Mouse (Mus musculus) forebrain, embryonic 16.5 days (tissue): ENCODE measurements around the gene Mfsd6. TPM values are rescaled to one million over a fixed set of nuclear protein-coding genes. Genes with fewer than 3 reads are reported as not detected.
"Not testable (repeated sequence)": the region's sequence is repeated elsewhere in the genome, so short reads cannot be mapped to it uniquely, and the experiment has no call there.

Experiments
- ATAC-seq: fragments of 200-750 bp; cut with Nextera tagmentation; 2 replicates; pipeline ENCODE4 v1.8.0; 2017; ENCODE audit warnings: mild to moderate bottlenecking, moderate library complexity
- H3K27ac ChIP-seq: fragments of 300-500 bp; sonication (generic); 2 replicates; pipeline ENCODE4 v1.5.1; 2014; ENCODE audit warnings: low read length, control low read depth
- H3K27me3 ChIP-seq: fragments of 300-500 bp; sonication (generic); replicated peaks from 2 replicates; pipeline ENCODE4 v1.6.1; 2014; ENCODE audit warnings: low read length; ENCODE audit not compliant: control insufficient read depth, insufficient read depth
- H3K36me3 ChIP-seq: fragments of 300-500 bp; sonication (generic); 2 replicates; pipeline ENCODE4 v1.6.1; 2014; ENCODE audit not compliant: control insufficient read depth, insufficient read depth
- H3K4me1 ChIP-seq: fragments of 300-500 bp; sonication (generic); replicated peaks from 2 replicates; pipeline ENCODE4 v1.6.1; 2014; ENCODE audit warnings: low read length; ENCODE audit not compliant: control insufficient read depth, insufficient read depth
- H3K4me2 ChIP-seq: fragments of 300-500 bp; sonication (generic); 2 replicates; pipeline ENCODE4 v1.6.1; 2014; ENCODE audit warnings: mild to moderate bottlenecking, low read length, control low read depth
- H3K4me3 ChIP-seq: fragments of 300-500 bp; sonication (generic); replicated peaks from 2 replicates; pipeline ENCODE4 v1.5.1; 2014; ENCODE audit warnings: mild to moderate bottlenecking, low read length, control low read depth
- H3K9ac ChIP-seq: fragments of 300-500 bp; sonication (generic); replicated peaks from 2 replicates; pipeline ENCODE4 v1.6.1; 2014; ENCODE audit warnings: low read depth, low read length, control low read depth
- H3K9me3 ChIP-seq: fragments of 300-500 bp; sonication (generic); 2 replicates; pipeline ENCODE4 v1.6.1; 2016; ENCODE audit warnings: low read length; ENCODE audit not compliant: control insufficient read depth
- WGBS: fragments of 180-500 bp; shearing (Covaris S2); extraction: QIAGEN DNeasy Blood & Tissue Kit; methylation state at CpG from one replicate; pipeline ENCODE4 v1.1.7; 2014; 5-methylcytosine and 5-hydroxymethylcytosine counted together
- polyA plus RNA-seq: library from polyadenylated mRNA; unstranded; fragments of >200 nt; fragmentation: Nextera tagmentation; extraction: Ambion mirVana; gene quantifications from 2 replicates; pipeline ENCODE4 v1.2.1, GENCODE M21; 2015

The Mfsd6 gene
- polyA plus RNA-seq, 1 experiment from 2014 or later, result 8.3 TPM

DNA sequence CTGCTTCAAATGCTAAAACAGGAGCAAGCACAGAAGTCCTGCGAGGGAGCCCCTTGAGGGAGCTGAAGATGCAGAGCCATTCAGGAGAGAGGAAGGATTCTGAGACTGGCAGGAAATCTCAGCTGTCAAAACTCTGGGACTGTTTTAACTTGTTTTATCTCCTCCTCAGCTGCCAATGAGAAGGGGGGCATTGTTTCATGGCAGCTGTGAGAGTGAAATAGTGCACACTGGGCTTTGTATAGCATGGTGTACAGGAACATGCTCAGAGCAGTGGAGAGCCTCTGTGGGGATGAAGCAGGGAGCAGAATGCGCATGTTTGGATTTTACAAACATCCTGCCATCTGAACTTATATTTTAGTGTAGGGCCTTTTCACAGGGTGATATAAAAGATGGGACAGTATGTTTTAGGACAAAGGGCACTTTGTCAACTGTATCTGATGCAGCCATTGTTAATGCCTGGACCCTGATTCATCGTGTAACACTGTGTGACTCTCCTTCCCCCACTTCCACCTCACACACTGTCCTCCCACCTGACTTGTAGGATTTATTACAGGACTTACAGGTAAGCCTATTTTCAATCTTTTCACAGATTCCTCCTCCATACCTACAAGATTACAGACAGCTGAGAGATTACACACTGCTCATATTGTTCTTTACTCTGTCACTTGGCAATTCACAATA, 9.1 kb downstream of the Mfsd6 start:
- peak; percentile 78 for ATAC-seq
- no peak overlapping the region for H3K27ac ChIP-seq
- H3K36me3 ChIP-seq, result no peaks in the 10 kb centered on the region
- H3K4me2 ChIP-seq, result no peak overlapping the region
- H3K9ac ChIP-seq, result no peak overlapping the region
- no peak overlapping the region for H3K4me3 ChIP-seq
- WGBS, result 57% methylated on average over 3 of the region's 3 CpGs
- peaks cover 13% of the 10 kb centered on the region for H3K4me1 ChIP-seq
- no peaks in the 10 kb centered on the region for H3K27me3 ChIP-seq
- no peaks in the 10 kb centered on the region for H3K9me3 ChIP-seq

DNA sequence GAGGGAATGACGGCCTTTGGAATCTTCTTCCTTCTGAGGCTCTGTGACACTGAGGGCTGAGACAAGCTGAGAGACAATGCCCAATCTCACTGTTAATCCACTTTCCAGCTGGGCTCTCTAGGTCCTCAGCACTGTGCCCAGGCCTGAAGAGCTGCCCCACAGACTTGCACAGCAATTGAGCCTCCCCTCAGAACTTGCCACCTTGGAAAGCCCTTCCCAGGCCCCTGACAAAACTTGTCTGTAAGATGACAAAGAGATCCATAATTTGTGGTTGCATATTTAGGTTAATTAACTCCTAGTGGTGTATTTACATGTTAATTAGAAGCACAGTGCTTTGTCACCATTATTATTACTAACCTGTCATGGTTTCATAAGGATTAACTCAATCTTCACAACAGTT, 12.8 kb downstream of the Mfsd6 start:
- Histone ChIP-seq H3K36me3 (no peaks in the 10 kb centered on the region), H3K9me3 (no peaks in the 10 kb centered on the region), H3K27ac (no peak overlapping the region), H3K27me3 (no peaks in the 10 kb centered on the region), H3K4me1 (peaks cover 13% of the 10 kb centered on the region), H3K9ac (no peak overlapping the region), H3K4me2 (no peak overlapping the region), H3K4me3 (no peak overlapping the region)
- ATAC-seq, result no peak
- 40% methylated on average over 1 of the region's 1 CpGs for WGBS

DNA sequence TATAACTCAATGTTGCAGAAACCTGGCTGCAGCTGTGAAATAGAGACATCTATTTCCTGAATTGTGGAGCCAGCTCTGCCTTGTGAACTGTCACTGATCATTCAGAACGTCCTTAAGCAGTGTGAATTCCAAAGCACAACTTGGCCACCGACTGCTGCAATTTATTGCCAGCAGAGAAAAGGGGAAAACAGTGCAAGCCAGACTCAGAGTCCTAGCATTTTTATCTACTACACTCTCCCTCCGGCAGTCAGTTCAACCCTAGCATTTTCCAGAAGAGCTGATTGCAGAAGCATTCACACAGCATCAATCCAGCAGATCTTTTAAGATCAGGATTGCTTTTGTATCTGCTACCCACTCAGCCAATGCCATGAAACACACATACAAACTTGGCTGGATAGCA, 13.2 kb downstream of the Mfsd6 start:
- no peaks in the 10 kb centered on the region for H3K27me3 ChIP-seq
- no peaks in the 10 kb centered on the region for H3K9me3 ChIP-seq
- H3K4me3 ChIP-seq, result no peak overlapping the region
- no peak overlapping the region for H3K4me2 ChIP-seq
- peaks cover 10% of the 10 kb centered on the region for H3K4me1 ChIP-seq
- H3K9ac ChIP-seq, result no peak overlapping the region
- H3K27ac ChIP-seq, result no peak overlapping the region
- 49% methylated on average over 3 of the region's 3 CpGs for WGBS
- no peaks in the 10 kb centered on the region for H3K36me3 ChIP-seq
- no peak for ATAC-seq

DNA sequence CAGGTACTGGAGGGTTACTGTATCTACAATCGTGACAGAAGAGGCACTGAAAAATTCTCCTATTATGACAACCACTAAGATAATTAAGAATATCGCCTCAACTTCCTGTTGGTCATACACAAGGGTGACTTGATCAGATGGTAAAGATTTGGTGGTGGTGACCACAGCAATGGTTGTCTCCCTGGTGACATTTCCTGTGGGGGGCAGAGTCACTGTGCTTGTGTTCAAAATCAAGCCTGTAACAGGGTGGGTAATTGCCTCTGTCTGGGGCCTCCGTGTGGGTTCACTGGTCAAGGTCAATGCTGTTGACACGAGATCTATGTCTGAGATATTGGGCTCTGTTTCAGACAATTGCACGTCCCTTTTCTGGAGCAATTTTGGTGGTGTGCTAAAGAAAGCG, 18.5 kb downstream of the Mfsd6 start:
- Histone ChIP-seq H3K9ac (no peak overlapping the region), H3K9me3 (no peaks in the 10 kb centered on the region), H3K27ac (no peak overlapping the region), H3K36me3 (peaks cover 4% of the 10 kb centered on the region; the same call in 1 of the 2 replicates), H3K4me3 (no peak overlapping the region), H3K4me2 (no peak overlapping the region), H3K27me3 (no peaks in the 10 kb centered on the region), H3K4me1 (no peaks in the 10 kb centered on the region)
- ATAC-seq, result no peak
- WGBS, result 92% methylated on average over 6 of the region's 6 CpGs

DNA sequence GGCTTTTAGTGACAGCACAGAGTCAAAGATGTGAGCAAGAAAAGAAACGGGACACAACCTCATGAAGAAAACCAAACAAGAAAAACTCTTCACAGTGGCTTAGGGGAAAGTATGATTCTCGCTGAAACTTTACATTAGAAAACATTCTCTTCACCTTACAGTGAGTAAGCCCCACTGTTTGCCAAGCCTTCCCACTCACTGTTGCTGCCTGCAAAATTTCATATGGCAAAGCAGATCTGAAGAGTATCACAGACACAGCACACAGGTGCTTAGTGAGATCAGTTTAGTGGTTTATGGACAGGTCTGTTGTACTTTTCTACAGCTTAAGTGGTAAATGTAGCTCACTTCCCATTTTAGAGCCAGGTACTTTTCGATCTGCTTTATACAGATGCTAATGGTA, 20.2 kb downstream of the Mfsd6 start:
- H3K9me3 ChIP-seq, result no peaks in the 10 kb centered on the region
- 87% methylated on average over 3 of the region's 3 CpGs for WGBS
- no peaks in the 10 kb centered on the region for H3K4me1 ChIP-seq

DNA sequence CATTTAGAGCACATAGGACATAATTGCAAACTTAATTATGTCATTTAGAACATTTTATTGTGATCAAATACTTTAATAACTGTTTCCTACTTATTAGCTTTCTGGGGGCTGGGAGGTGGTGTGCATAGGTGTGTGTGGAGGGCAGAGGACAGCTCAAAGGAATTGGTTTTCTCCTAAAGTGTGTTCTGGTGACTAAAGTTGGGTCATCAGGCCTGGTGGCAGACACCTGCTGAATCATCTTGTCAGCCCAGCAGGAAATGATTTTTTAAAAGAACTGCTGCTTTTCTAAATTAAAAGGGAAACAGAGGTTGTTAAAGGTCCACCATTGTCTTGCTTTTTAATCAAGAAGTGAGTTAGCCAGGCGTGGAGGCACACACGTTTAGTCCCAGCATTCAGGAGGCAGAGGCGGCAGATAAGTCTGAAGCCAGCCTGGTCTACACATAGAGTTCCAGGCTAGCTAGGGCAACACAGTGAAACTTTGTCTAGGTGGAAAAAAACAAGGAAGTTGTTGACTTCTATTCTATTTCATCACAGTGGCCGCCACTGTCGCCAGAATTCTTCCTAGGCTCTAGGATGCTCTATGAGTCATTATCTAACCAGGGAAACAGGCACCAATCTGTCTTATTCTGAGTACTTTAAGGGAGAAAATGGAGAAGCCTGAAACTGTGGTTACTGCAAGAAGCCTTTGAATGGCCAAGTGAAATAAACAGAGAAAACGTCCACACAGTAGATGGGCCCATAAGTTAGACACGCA, 24.3 kb downstream of the Mfsd6 start:
- no peaks in the 10 kb centered on the region for H3K4me1 ChIP-seq
- 74% methylated on average over 7 of the region's 7 CpGs for WGBS
- H3K27ac ChIP-seq, result no peak overlapping the region
- no peaks in the 10 kb centered on the region for H3K9me3 ChIP-seq
- ATAC-seq, result no peak
- H3K9ac ChIP-seq, result no peak overlapping the region
- no peaks in the 10 kb centered on the region for H3K36me3 ChIP-seq
- H3K27me3 ChIP-seq, result no peaks in the 10 kb centered on the region
- no peak overlapping the region for H3K4me2 ChIP-seq
- H3K4me3 ChIP-seq, result no peak overlapping the region

More for the DNA sequence above, 20.2 kb downstream of the Mfsd6 start:
- H3K36me3 ChIP-seq, result peaks cover 4% of the 10 kb centered on the region; the same call in 1 of the 2 replicates
- H3K27ac ChIP-seq, result no peak overlapping the region
- no peaks in the 10 kb centered on the region for H3K27me3 ChIP-seq
- no peak overlapping the region for H3K9ac ChIP-seq
- ATAC-seq, result no peak
- H3K4me3 ChIP-seq, result no peak overlapping the region
- H3K4me2 ChIP-seq, result no peak overlapping the region

DNA sequence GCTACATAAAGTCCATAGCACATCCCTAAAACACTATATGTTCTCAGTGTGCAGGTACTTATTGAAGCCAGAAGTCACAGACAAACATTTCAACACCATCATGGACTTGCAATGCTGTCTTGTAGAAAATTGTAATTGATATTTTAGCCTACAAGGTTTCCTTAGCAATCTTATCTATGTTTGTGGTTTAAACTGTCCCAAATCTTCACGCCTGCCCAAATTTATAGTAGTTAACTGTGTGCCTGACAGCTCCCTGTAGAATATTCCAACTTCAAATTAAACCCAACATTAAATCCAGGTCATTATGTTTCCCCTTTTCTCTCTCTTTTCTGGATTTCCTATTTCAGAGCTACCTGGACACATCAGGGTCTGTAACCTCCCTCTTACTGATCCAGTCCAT, 25.3 kb downstream of the Mfsd6 start:
- H3K9ac ChIP-seq, result no peak overlapping the region
- no peak overlapping the region for H3K27ac ChIP-seq
- H3K4me2 ChIP-seq, result no peak overlapping the region
- no peak overlapping the region for H3K4me3 ChIP-seq
- H3K27me3 ChIP-seq, result no peaks in the 10 kb centered on the region
- no peaks in the 10 kb centered on the region for H3K4me1 ChIP-seq
- ATAC-seq, result no peak
- no peaks in the 10 kb centered on the region for H3K9me3 ChIP-seq
- WGBS, result 89% methylated on average over 1 of the region's 1 CpGs
- H3K36me3 ChIP-seq, result no peaks in the 10 kb centered on the region

DNA sequence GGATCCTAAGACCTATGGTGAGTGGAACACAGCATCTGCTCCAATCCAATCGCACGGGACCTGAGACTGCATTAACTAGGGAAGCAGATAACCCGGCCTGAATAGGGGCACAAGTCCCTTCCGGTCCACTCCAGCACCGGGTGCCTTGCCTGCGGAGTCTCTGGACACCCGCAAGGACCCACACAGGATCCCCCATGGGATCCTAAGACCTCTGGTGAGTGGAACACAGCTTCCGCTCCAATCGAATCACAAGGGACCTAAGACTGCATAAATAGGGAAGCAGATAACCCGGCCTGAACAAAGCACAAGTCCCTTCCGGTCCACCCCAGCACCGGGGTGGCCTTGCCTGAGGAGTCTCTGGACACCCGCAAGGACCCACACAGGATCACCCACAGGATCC, 32.8 kb downstream of the Mfsd6 start:
- not testable (repeated sequence) for H3K4me3 ChIP-seq, ATAC-seq, H3K4me1 ChIP-seq, H3K36me3 ChIP-seq, H3K27me3 ChIP-seq, H3K9ac ChIP-seq, H3K4me2 ChIP-seq, H3K27ac ChIP-seq, H3K9me3 ChIP-seq
- 97% methylated on average over 13 of the region's 13 CpGs for WGBS

DNA sequence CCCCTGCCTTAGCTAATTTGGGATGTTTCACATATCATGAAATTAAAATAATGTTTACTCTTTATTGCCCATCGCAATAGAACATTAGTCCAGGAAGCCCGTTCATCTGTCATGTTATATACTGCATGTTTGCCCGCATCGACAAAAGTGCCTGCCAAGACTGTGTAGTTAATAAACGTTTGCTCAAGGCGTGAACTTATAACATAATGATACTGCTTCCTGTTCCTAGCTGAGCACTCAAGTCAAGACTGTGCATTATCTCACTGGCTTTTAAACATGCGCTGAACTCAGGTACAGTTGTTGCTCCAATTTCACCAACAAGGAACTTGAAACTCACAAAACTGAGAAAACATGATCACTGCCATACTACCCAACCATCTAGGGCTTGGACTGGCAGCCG, 39.6 kb downstream of the Mfsd6 start:
- H3K4me3 ChIP-seq, result no peak overlapping the region
- H3K36me3 ChIP-seq, result no peaks in the 10 kb centered on the region
- H3K4me2 ChIP-seq, result no peak overlapping the region
- H3K9me3 ChIP-seq, result no peaks in the 10 kb centered on the region
- WGBS, result 82% methylated on average over 8 of the region's 8 CpGs
- H3K27me3 ChIP-seq, result no peaks in the 10 kb centered on the region
- H3K4me1 ChIP-seq, result no peaks in the 10 kb centered on the region
- ATAC-seq, result no peak
- no peak overlapping the region for H3K9ac ChIP-seq
- no peak overlapping the region for H3K27ac ChIP-seq
